Mouse (Mus musculus) ES-CJ7 (cell line): ENCODE data around the gene Rnf2.

Source experiments
- DNase-seq: peaks from one replicate; pipeline ENCODE4 v3.0.0; 2011; ENCODE audit warnings: low read depth, low spot score

Rnf2 gene

GRCm38 (mm10) chr1:151500531-151501361 lies at the start of gene Rnf2:
TSS of gene Rnf2 (minus strand) at chr1:151500955.
- DNase-seq: peak; percentile 96

DNA sequence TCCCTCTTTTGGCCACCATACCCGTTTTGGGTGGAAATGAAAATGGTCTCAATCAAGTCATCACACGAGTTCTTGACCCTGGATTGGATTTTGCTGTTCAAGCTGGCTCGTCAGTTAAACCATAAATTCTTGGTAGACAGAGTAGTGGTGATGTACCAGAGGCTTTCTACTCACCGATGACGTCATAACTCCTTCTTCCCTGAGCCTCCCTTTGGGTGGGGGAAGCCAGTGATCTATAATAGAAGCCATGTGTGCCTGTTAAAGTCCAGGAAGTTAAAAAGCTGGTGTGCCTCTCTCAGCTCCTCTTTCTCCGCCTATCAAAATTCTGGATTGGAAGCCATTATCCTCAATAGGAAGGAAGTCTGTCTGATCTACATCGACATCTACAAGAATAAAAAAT lies 49.0 kb upstream of the Rnf2 start:
- no peak for DNase-seq

- no peak for DNase-seq
These were observed 48.3 kb upstream of the Rnf2 start for GRCm38 (mm10) chr1:151548896-151549610.

- DNase-seq: peak; percentile 81
These were observed 44.8 kb upstream of the Rnf2 start for GRCm38 (mm10) chr1:151545571-151545970.

GRCm38 (mm10) chr1:151544581-151544980 lies 43.8 kb upstream of the Rnf2 start:
- DNase-seq: peak; percentile 85

GRCm38 (mm10) chr1:151543796-151544477 lies 43.2 kb upstream of the Rnf2 start:
- DNase-seq: peak; percentile 89

DNA sequence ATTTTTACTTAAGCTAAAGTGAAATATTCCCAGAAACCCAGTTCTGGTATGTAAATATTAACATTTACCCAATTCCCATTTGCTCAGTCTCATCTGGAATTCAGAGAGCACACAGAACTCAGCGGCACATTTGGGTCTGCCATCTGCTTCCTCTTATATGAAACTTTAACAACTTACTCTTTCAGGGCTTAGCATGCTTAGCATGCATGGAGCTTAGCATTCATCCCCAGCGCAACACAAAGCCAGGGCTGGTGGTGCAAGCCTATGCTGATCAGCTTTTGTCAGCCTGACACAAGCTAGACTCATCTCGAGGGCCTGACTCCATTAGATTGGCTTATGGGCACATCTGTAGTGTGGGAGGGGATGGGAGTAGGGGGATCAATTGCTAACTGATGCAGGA lies 25.9 kb upstream of the Rnf2 start:
- DNase-seq: no peak

DNA sequence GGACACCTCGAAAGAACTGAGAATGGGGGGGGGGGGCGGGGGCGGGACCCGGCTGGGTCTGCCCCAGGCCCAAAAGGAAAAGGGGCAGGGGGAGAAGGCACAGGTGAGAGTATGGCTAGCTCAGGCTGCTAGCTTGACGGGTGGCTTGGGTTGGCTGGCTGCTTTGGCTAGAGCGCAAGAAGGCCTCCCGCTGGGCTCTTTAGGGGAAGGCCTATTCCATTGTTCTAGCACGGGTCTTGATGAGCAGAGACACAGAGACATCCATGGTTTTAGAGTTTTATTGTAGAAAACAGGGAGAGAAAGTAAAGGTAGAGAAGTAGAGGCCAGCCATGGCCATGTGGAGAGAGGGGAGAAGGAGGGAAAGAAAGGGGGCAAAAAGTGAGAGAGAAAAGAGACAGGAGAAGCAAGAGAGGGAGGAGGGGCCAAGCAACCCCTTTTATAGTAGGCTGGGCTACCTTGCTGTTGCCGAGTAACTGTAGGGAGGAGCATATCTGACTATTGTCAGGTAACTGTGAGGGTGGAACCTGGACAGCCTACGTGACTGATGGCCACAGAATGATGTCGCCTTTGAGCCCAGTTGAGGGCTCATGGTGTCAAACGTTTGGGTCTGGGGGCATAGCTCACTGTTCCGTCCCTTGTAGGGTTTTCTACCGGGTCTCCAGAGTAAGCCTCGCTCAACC lies 17.0 kb upstream of the Rnf2 start:
- DNase-seq: peak; percentile 64

GRCm38 (mm10) chr1:151516871-151517270 lies 16.1 kb upstream of the Rnf2 start:
- no peak for DNase-seq

- DNase-seq: peak; percentile 89
These were observed 15.0 kb upstream of the Rnf2 start for GRCm38 (mm10) chr1:151515733-151516132.

DNA sequence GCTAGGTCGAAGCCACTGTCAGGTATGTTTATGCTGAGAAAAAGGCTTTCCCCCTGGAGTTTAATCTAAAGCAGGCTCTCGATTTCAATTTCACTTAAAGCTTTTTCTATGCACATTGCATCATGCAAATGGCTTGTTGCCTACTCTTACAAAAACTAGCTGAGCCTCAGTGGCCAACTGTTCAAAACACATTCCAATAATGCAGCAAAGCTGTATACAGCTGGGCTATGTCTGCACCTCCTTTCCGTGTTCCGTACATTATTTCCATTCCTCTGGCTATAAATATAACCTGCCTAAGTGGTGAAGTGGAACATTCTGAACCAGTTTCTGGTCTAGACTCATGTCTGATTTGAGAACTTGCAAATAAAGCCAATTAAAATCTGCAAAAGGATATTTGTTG lies 13.4 kb upstream of the Rnf2 start:
- no peak for DNase-seq

DNA sequence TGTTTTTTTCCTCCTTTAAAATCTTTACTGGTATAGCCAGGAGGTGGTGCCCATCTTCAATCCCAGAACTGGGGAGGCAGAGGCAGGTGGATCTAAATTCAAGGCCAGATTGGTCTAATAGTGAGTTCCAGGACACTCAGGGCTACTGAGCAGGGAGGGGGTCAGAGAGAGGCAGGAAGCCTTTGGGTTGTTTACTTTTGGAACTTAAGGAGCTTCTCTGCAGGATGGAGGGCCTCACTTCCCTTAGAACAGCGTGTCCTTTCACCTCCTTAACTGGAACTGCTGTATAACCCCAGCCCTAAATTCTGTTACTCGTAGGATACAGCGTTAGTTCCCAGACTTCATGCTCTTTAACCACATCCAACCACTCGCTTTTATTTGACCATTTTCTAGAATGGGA lies 10.1 kb upstream of the Rnf2 start:
- no peak for DNase-seq

DNA sequence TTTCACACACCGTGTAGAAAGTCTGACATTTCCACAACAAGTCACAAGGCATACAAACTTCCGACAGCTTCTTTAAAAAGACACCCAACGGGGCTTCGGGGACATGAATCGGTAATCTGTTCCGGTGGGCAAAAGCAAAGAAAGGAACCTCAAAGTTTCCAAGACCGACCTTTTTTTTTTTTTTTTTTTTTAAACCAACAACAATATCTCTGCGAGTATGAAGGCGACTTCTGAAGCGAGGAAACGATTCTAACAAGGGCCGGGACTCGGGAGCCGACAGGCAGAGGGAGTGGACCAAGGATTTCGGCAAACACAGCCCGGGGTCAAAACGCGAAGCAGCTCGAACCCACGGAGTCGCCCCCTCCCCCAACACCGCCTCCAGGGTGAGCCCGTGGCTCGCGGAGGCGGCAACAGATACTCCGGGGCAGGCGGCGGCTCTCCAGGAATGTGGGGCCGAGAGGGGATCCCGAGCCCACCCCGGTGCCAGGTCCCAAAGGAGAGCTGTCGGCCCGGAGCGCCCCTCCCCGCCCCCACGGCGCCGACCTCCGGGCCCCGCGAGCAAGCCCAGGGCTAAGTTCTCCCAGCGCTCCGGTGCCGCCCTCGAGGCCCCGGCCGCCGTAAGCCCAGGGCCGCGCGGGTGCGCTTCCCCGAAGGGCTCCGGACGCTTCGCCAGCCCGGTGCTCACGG lies 797 bp downstream of the Rnf2 start:
- peak; percentile 66 for DNase-seq

GRCm38 (mm10) chr1:151498381-151498780 lies 2.4 kb downstream of the Rnf2 start:
- DNase-seq: peak; percentile 18

GRCm38 (mm10) chr1:151497942-151498341 lies 2.8 kb downstream of the Rnf2 start:
- no peak for DNase-seq

DNA sequence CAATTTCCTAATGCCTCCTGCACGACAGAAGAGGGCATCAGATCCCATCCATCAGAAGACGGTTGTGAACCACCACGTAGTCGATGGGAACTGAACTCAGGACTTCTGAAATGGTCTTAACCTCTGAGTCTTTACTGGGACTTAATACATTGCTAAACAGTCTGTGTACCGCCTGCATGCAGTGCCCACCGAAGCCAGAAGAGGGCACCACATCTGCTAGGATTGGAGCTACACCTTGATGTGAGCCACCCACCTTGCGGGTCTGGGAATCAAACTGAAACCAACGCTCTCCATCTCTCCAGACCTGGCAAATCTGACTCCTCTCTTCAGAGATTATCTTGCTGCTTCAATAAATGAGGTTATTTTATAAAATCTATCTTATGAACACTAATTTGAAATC lies 3.7 kb downstream of the Rnf2 start:
- peak; percentile 93 for DNase-seq

- DNase-seq: no peak
These were observed 5.0 kb downstream of the Rnf2 start for GRCm38 (mm10) chr1:151495635-151496285.

GRCm38 (mm10) chr1:151494711-151495110 lies 6.0 kb downstream of the Rnf2 start:
- DNase-seq: no peak

DNA sequence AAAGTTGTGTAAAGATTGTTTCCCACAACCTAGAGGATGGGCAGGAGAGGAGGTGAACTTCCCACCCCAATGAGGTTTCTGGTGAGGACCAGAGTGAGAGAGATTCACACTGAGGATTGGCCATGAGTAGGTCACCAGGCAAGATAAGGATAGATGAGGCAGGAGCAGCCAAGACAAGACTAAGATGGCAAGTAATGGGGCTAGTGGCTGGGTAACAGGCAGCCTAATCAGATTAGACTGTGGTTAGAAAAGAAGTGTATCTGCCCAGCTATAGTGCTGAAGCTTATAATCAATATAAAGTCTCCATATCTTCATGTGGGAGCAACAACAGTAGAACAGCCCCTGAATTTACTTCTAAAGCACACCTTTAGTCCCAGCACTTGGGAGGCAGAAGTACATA lies 6.9 kb downstream of the Rnf2 start:
- DNase-seq: no peak

- DNase-seq: no peak
These were observed 8.3 kb downstream of the Rnf2 start for GRCm38 (mm10) chr1:151492419-151492818.

- DNase-seq: no peak
These were observed 10.9 kb downstream of the Rnf2 start for GRCm38 (mm10) chr1:151489806-151490205.
